Mouse (Mus musculus) lung, postnatal 0 days (tissue): ENCODE measurements at regions not wholly inside any gene's neighbourhood (a gene's known extent, or its start where the extent isn't known, plus 50 kb on each side); places are given as distances from the start of the nearest gene placed in this dataset.

Experiments
- ATAC-seq: fragments of 200-750 bp; cut with Nextera tagmentation; 2 replicates; pipeline ENCODE4 v1.8.0; 2017; ENCODE audit warnings: moderate library complexity
- DNase-seq: peaks from one replicate; pipeline ENCODE4 v3.0.0-alpha.2; 2016; ENCODE audit warnings: low spot score
- H3K27ac ChIP-seq: fragments of 300-500 bp; sonication (generic); 2 replicates; pipeline ENCODE4 v1.5.1; 2014; ENCODE audit warnings: antibody characterized with exemption, mild to moderate bottlenecking, low read length, mixed read lengths
- H3K27me3 ChIP-seq: fragments of 300-500 bp; sonication (generic); replicated peaks from 2 replicates; pipeline ENCODE4 v1.6.1; 2014; ENCODE audit warnings: low read length, mixed read lengths; ENCODE audit not compliant: insufficient read depth
- H3K36me3 ChIP-seq: fragments of 300-500 bp; sonication (generic); 2 replicates; pipeline ENCODE4 v1.6.1; 2014; ENCODE audit warnings: low read length, mixed read lengths; ENCODE audit not compliant: insufficient read depth
- H3K4me1 ChIP-seq: fragments of 300-500 bp; sonication (generic); 2 replicates; pipeline ENCODE4 v1.6.1; 2014; ENCODE audit warnings: antibody characterized with exemption, low read depth, low read length, mixed read lengths; ENCODE audit not compliant: insufficient read depth
- H3K4me2 ChIP-seq: fragments of 300-500 bp; sonication (generic); replicated peaks from 2 replicates; pipeline ENCODE4 v1.6.1; 2014; ENCODE audit warnings: low read depth, mild to moderate bottlenecking, low read length, moderate library complexity, mixed read lengths
- H3K4me3 ChIP-seq: fragments of 300-500 bp; sonication (generic); 2 replicates; pipeline ENCODE4 v1.5.1; 2014; ENCODE audit warnings: low read depth, low read length
- H3K9ac ChIP-seq: fragments of 300-500 bp; sonication (generic); replicated peaks from 2 replicates; pipeline ENCODE4 v1.6.1; 2014; ENCODE audit warnings: low read depth, mild to moderate bottlenecking
- H3K9me3 ChIP-seq: fragments of 300-500 bp; sonication (generic); 2 replicates; pipeline ENCODE4 v1.6.1; 2016; ENCODE audit warnings: low read length, mixed read lengths
- CTCF ChIP-seq: IDR thresholded peaks from 2 replicates; pipeline ENCODE4 v1.5.1; 2016; ENCODE audit warnings: antibody characterized with exemption, mild to moderate bottlenecking
- EP300 ChIP-seq: IDR thresholded peaks from 2 replicates; pipeline ENCODE4 v1.6.1; 2016; ENCODE audit warnings: antibody characterized with exemption, mild to moderate bottlenecking, control low read depth
- WGBS: fragments of 180-500 bp; shearing (Covaris S2); extraction: QIAGEN DNeasy Blood & Tissue Kit; methylation state at CpG from one replicate; pipeline ENCODE4 v1.1.7; 2014; 5-methylcytosine and 5-hydroxymethylcytosine counted together

DNA sequence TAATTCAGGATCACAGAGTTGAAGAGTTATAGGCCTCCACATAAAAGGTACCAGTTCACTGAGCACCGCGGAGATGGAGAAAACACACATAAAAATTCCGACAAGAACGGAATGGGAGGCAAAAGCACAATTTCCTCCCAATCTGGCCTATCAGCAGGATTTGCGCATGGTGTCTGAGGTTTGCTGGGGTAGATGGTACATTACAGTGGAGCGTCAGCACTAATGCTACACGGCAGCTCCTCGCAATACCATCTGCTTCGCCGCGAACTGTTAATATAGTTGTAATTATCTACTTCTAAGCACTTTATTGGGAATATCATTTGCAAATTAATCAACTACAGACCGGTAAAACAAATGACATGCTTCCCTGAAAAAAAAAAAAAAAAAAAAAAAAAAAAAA lies 304.2 kb upstream of the Ppargc1a start:
- H3K9me3 ChIP-seq = no peaks in the 10 kb centered on the region
- H3K27me3 ChIP-seq = no peaks in the 10 kb centered on the region
- no peak for DNase-seq
- no peaks in the 10 kb centered on the region for H3K4me1 ChIP-seq
- no peak overlapping the region for H3K4me2 ChIP-seq
- no peaks in the 10 kb centered on the region for H3K36me3 ChIP-seq
- H3K4me3 ChIP-seq = no peak overlapping the region
- 94% methylated on average over 12 of the region's 12 CpGs for WGBS
- H3K27ac ChIP-seq = no peak overlapping the region
- TF ChIP-seq EP300 (no peak), CTCF (no peak)
- no peak for ATAC-seq
- no peak overlapping the region for H3K9ac ChIP-seq

DNA sequence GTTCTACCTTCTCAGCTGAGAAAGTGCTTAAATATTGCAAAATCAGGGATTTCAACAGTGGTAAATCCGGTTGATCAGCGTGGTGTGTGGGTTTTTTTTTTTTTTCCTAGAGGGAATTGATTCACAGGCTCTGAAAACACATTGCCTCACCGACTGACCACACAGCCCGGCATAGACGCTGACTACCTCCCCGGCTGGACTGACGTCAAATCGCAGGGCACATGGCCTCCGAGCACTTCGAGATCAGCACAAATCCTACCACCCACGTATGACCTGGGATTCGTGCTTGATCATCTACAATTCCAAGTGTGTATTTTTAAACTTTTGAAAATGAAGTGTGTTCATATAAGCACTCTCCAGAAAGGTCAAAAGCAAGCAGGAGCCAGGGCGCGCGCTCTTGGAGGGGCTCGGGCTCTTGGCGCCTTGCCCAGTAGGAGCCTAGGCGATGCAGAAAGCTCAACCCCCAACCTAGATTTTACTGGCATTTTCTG lies 300.7 kb upstream of the Ppargc1a start:
- H3K4me1 ChIP-seq = no peaks in the 10 kb centered on the region
- no peak overlapping the region for H3K9ac ChIP-seq
- peak; percentile 96 for ATAC-seq
- H3K27ac ChIP-seq = no peak overlapping the region
- H3K36me3 ChIP-seq = no peaks in the 10 kb centered on the region
- H3K4me3 ChIP-seq = no peak overlapping the region
- no peaks in the 10 kb centered on the region for H3K9me3 ChIP-seq
- H3K27me3 ChIP-seq = no peaks in the 10 kb centered on the region
- DNase-seq = peak; percentile 90
- WGBS = 24% methylated on average over 18 of the region's 18 CpGs
- peak overlapping the region; percentile 45 for H3K4me2 ChIP-seq
- no peak for TF ChIP-seq CTCF
- TF ChIP-seq EP300 = peak; percentile 81

DNA sequence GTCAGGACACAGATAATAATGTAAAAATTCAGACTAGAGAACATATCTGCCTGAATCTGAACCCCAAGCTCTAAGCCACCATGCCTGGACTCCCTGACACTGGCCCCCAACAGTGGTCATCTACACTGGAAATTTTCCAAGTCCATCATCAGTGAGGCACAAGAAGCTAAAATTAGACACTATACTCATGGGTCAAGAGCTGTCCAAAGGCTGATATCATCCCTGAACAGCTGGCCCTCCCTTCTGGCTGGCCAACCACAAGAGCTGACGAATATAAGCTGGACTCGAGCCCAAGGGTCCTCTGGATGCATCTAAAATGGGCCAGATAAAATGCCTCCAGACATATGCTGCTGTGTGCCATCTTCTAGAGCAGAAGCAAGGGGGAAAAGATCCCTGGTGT lies 298.5 kb upstream of the Ppargc1a start:
- Histone ChIP-seq H3K9me3 (no peaks in the 10 kb centered on the region), H3K9ac (no peak overlapping the region), H3K4me2 (no peak overlapping the region), H3K36me3 (no peaks in the 10 kb centered on the region), H3K27me3 (no peaks in the 10 kb centered on the region), H3K27ac (no peak overlapping the region), H3K4me3 (no peak overlapping the region), H3K4me1 (no peaks in the 10 kb centered on the region)
- DNase-seq (peak; percentile 18), ATAC-seq (no peak)
- TF ChIP-seq CTCF = no peak
- no peak for TF ChIP-seq EP300
- 53% methylated on average over 2 of the region's 2 CpGs for WGBS

DNA sequence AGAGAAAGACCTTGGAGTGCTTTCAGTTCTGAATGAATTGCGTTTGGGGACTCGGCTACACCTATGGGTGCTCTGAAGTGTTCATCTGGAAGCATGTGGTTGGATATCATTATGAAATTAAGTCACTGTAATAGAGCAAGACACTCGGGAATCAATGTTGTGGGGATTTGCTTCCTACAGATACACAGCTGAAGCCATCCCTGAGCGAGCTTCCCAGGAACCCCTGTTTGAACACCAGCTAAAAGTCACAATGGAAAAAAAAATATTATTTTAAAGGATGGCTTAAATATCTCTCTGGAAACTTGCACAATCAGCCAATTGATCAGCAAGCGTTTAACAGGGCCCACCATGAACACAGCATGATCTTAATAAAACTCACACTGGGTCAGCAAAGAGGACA lies 293.0 kb upstream of the Ppargc1a start:
- Histone ChIP-seq H3K9me3 (no peaks in the 10 kb centered on the region), H3K4me1 (no peaks in the 10 kb centered on the region), H3K4me3 (no peak overlapping the region), H3K4me2 (no peak overlapping the region), H3K9ac (no peak overlapping the region), H3K36me3 (no peaks in the 10 kb centered on the region), H3K27ac (no peak overlapping the region), H3K27me3 (no peaks in the 10 kb centered on the region)
- WGBS = 82% methylated on average over 5 of the region's 5 CpGs
- TF ChIP-seq CTCF (no peak), EP300 (no peak)
- DNase-seq (no peak), ATAC-seq (no peak)

GRCm38 (mm10) chr5:51853456-51854124 lies 286.1 kb upstream of the Ppargc1a start:
- Histone ChIP-seq H3K4me1 (no peaks in the 10 kb centered on the region), H3K4me3 (no peak overlapping the region), H3K36me3 (no peaks in the 10 kb centered on the region), H3K9ac (no peak overlapping the region), H3K9me3 (no peaks in the 10 kb centered on the region), H3K27ac (no peak overlapping the region), H3K4me2 (no peak overlapping the region), H3K27me3 (no peaks in the 10 kb centered on the region)
- ATAC-seq (no peak), DNase-seq (no peak)
- WGBS = 56% methylated on average over 9 of the region's 9 CpGs
- TF ChIP-seq EP300 (no peak), CTCF (peak; percentile 38)

DNA sequence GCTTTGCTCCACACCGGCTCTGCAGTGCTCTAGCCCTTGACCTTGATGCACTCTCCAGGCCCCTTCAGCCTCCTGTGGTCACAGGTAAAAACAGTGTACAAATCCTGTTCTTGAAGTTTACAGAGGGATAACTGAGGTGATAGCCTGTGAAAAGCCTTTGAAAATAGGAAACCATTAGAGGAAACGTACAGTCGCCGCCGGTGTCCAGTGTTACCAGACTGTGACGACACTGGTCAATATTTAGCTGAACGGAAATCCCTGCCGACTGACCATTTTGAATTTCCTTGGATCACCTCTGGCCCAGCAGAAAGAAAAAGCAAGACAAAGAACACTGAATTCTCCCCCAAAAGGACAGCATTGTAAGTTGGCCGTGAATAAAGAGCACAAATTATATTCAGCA lies 282.6 kb upstream of the Ppargc1a start:
- Histone ChIP-seq H3K4me3 (no peak overlapping the region), H3K9ac (no peak overlapping the region), H3K27me3 (no peaks in the 10 kb centered on the region), H3K9me3 (no peaks in the 10 kb centered on the region), H3K4me2 (no peak overlapping the region), H3K27ac (no peak overlapping the region), H3K4me1 (no peaks in the 10 kb centered on the region), H3K36me3 (no peaks in the 10 kb centered on the region)
- WGBS = 79% methylated on average over 9 of the region's 9 CpGs
- no peak for TF ChIP-seq EP300
- TF ChIP-seq CTCF = no peak
- no peak for DNase-seq
- ATAC-seq = no peak

DNA sequence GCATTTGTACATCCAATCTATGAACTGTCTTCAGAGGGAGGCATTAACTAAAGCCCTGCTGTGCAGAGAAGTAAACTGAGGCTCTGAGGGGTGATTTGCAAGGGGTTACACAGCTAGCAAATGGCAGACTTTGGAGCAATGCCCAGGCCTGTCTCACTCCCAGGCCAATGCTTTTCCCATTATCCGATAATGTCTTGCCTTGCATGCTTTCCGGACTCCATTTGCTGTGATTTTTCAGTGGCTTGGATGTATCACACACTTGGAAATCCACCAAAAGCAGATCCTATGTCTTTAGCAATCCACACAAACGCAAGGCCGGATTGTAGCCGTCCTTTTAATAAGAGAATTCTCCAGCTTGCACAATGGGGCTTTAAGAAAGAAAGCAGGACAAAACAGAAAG lies 281.7 kb upstream of the Ppargc1a start:
- Histone ChIP-seq H3K4me3 (no peak overlapping the region), H3K36me3 (no peaks in the 10 kb centered on the region), H3K27ac (no peak overlapping the region), H3K27me3 (no peaks in the 10 kb centered on the region), H3K9me3 (no peaks in the 10 kb centered on the region), H3K9ac (no peak overlapping the region), H3K4me1 (no peaks in the 10 kb centered on the region), H3K4me2 (no peak overlapping the region)
- peak; percentile 46 for DNase-seq
- ATAC-seq = no peak
- WGBS = 57% methylated on average over 5 of the region's 5 CpGs
- TF ChIP-seq EP300 = no peak
- TF ChIP-seq CTCF = no peak
